Mouse (Mus musculus) left cerebral cortex, adult 2 months (tissue): ENCODE measurements around the gene Maneal. TPM values are rescaled to one million over a fixed set of nuclear protein-coding genes. Genes with fewer than 3 reads are reported as not detected.

Source experiments
- DNase-seq, 2 experiments: peaks; one replicate each; pipeline ENCODE4 v3.0.0; 2021 to 2022; ENCODE audit warnings: low spot score in 2 of 2, mixed read lengths in 1 of 2; ENCODE audit errors: extremely low spot score in 1 of 2
- H3K27ac ChIP-seq: fragments of 200-600 bp; 2 replicates; pipeline ENCODE4 v1.8.1; 2022
- H3K4me3 ChIP-seq: fragments of 200-600 bp; 2 replicates; pipeline ENCODE4 v1.8.1; 2022
- CTCF ChIP-seq: fragments of 200-600 bp; IDR thresholded peaks from 2 replicates; pipeline ENCODE4 v1.8.1; 2022; ENCODE audit warnings: antibody characterized with exemption, mild to moderate bottlenecking, moderate library complexity
- intact Hi-C: fragments of 180-260 bp; cut with DNase I; formaldehyde crosslinking; loops from one replicate; pipeline ENCODE4 v1.15.1; 2025
- long read RNA-seq, 2 experiments: library from polyadenylated mRNA; stranded (forward); transcript quantifications; one replicate each; pipeline ENCODE4 v2.0.0; 2021; ENCODE audit warnings: borderline mapping rate in 2 of 2
- total RNA-seq, 2 experiments: library from RNA; stranded (reverse); gene quantifications; 2 replicates each; pipeline ENCODE4 v1.2.3; 2021

Gene Maneal
- total RNA-seq: 10 to 100 TPM; 53.7 to 55.3 TPM
- long read RNA-seq, experiment 1, transcript Maneal-201 (4 exons, 2,727 nt): major isoform, 84 of 94 reads
- long read RNA-seq, experiment 1, partial matches to known transcripts: 2 of 94 reads
- long read RNA-seq, experiment 1, other reads (novel, unspliced or antisense): 8 of 94 reads
- long read RNA-seq, experiment 2, transcript Maneal-201 (4 exons, 2,727 nt): major isoform, 53 of 62 reads
- long read RNA-seq, experiment 2, partial matches to known transcripts: 0 of 62 reads
- long read RNA-seq, experiment 2, other reads (novel, unspliced or antisense): 9 of 62 reads

- H3K27ac ChIP-seq: peak within 1 kb of the TSS; percentile 90
- TF ChIP-seq CTCF: no peak
- H3K4me3 ChIP-seq: peak within 1 kb of the TSS; percentile 80
- DNase-seq: no peak
- intact Hi-C loops: loop anchor here (1.0 to 5.0 kb wide), 2 partner anchors 11 to 1186 kb away; partner anchors contain the start of genes Mrps15 and Yrdc
These were observed at the start of gene Maneal for GRCm38 (mm10) chr4:124861283-124862188. TSS of gene Maneal (minus strand) at chr4:124862171.

GRCm38 (mm10) chr4:124905971-124906822 lies 44.2 kb upstream of the Maneal start:
- no peak overlapping the region for H3K4me3 ChIP-seq
- H3K27ac ChIP-seq: no peak overlapping the region
- no peak for TF ChIP-seq CTCF
- intact Hi-C loops: no loop called here
- no peak for DNase-seq

GRCm38 (mm10) chr4:124905417-124905816 lies 43.4 kb upstream of the Maneal start:
- intact Hi-C loops: no loop called here
- Histone ChIP-seq H3K27ac (no peak overlapping the region), H3K4me3 (no peak overlapping the region)
- TF ChIP-seq CTCF: peak; percentile 38
- DNase-seq: no peak

- intact Hi-C loops: no loop called here
- DNase-seq: no peak
- Histone ChIP-seq H3K27ac (no peak overlapping the region), H3K4me3 (no peak overlapping the region)
- no peak for TF ChIP-seq CTCF
These were observed 37.9 kb upstream of the Maneal start for GRCm38 (mm10) chr4:124899906-124900305.

- Histone ChIP-seq H3K27ac (no peak overlapping the region), H3K4me3 (no peak overlapping the region)
- intact Hi-C loops: no loop called here
- no peak for TF ChIP-seq CTCF
- no peak for DNase-seq
These were observed 36.5 kb upstream of the Maneal start for GRCm38 (mm10) chr4:124898428-124898827.

- TF ChIP-seq CTCF: no peak
- Histone ChIP-seq H3K4me3 (peak overlapping the region; percentile 56), H3K27ac (peak overlapping the region; percentile 94)
- intact Hi-C loops: no loop called here
- peak; percentile 73 to 76 for DNase-seq
These were observed 32.8 kb upstream of the Maneal start for GRCm38 (mm10) chr4:124894508-124895428.

GRCm38 (mm10) chr4:124893769-124894168 lies 31.8 kb upstream of the Maneal start:
- Histone ChIP-seq H3K4me3 (peak overlapping the region; percentile 56), H3K27ac (peak overlapping the region; percentile 94)
- intact Hi-C loops: no loop called here
- no peak for TF ChIP-seq CTCF
- no peak for DNase-seq

- Histone ChIP-seq H3K4me3 (no peak overlapping the region), H3K27ac (peak overlapping the region; percentile 74)
- TF ChIP-seq CTCF: no peak
- no peak for DNase-seq
- intact Hi-C loops: no loop called here
These were observed 28.9 kb upstream of the Maneal start for GRCm38 (mm10) chr4:124890831-124891230.

GRCm38 (mm10) chr4:124889935-124890334 lies 28.0 kb upstream of the Maneal start:
- intact Hi-C loops: no loop called here
- TF ChIP-seq CTCF: no peak
- Histone ChIP-seq H3K4me3 (no peak overlapping the region), H3K27ac (no peak overlapping the region)
- DNase-seq: no peak

- peak in 1 of 2 experiments; percentile 38 for DNase-seq
- intact Hi-C loops: no loop called here
- no peak for TF ChIP-seq CTCF
- Histone ChIP-seq H3K4me3 (no peak overlapping the region), H3K27ac (0 out of 2 replicates have a peak overlapping the region, but pooled peaks have one; percentile 36)
These were observed 26.7 kb upstream of the Maneal start for GRCm38 (mm10) chr4:124888702-124889101.
